12 mouse cellular contexts compared by ENCODE assay signal in the genomic region with DNA sequence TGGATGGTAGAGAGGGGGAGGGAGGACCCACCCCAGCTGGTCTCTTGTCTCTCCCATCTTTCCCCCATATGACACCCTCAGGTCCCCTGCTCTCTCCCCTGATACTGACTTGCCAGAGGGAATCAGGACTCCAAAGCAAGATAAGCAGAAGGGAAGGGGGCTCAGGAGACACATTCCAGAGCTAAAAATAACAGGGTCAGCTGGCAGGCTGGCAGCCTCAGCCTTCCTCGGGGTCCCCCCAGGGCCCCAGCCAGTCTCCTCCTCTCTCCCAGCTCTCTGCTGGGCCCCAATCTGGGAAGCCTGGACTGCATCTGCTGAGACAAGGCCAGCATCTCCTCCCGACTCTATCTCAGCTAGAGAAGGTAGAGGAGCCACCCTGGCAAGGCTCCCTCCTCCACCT.
DNase-seq lines count a peak whose midpoint lies in the region; ATAC-seq and TF ChIP-seq lines count a peak whose summit lies in the region.
"Had no signal": no experiment of that assay in that cellular context is flagged by ENCODE, and none has a peak within 500 bp of the region (broad histone marks: within the 10 kb centered on the region; RNA-seq: fewer than 3 reads in every experiment).

No protein-coding gene starts in this region.

- H3K9ac ChIP-seq in intestine, postnatal 0 days (ENCODE audit: low read depth, low read length): no peak overlapping the region
- no peak overlapping the region for H3K9ac ChIP-seq in intestine, embryonic 15.5 days
- 0 out of 2 replicates have a peak overlapping the region, but pooled peaks have one; percentile 31 for H3K9ac ChIP-seq in forebrain, embryonic 13.5 days
- 0 out of 2 replicates have a peak overlapping the region, but pooled peaks have one; percentile 3 for H3K9ac ChIP-seq in hindbrain, postnatal 0 days (replicated peaks; ENCODE audit: low read length)
- H3K9ac ChIP-seq: limb, embryonic 15.5 days had no signal

- no peak overlapping the region for H3K4me3 ChIP-seq in intestine, postnatal 0 days (ENCODE audit: low read depth, low read length)
- H3K4me3 ChIP-seq in intestine, embryonic 15.5 days (replicated peaks): no peak overlapping the region
- H3K4me3 ChIP-seq in forebrain, embryonic 13.5 days: no peak overlapping the region
- H3K4me3 ChIP-seq in hindbrain, postnatal 0 days (ENCODE audit: low read length): no peak overlapping the region
- H3K4me3 ChIP-seq: erythroblast, embryonic 14.5 days; limb, embryonic 15.5 days had no signal

- no peak overlapping the region for H3K4me2 ChIP-seq in intestine, postnatal 0 days (replicated peaks; ENCODE audit: low read depth)
- H3K4me2 ChIP-seq in intestine, embryonic 15.5 days (replicated peaks): no peak overlapping the region
- H3K4me2 ChIP-seq in forebrain, embryonic 13.5 days: no peak overlapping the region
- no peak overlapping the region for H3K4me2 ChIP-seq in hindbrain, postnatal 0 days (ENCODE audit: low read depth, low read length)
- H3K4me2 ChIP-seq: limb, embryonic 15.5 days had no signal

- no peak for TF ChIP-seq CTCF in intestine, postnatal 0 days (IDR thresholded peaks at IDR 0.05; ENCODE audit: low read depth)
- no peak for TF ChIP-seq CTCF in hindbrain, postnatal 0 days (IDR thresholded peaks at IDR 0.05; ENCODE audit: low read depth)

- DNase-seq in cerebellum, adult 11-12 months: peak; percentile 47
- DNase-seq in cerebellum, adult 8-10 months: no peak
- DNase-seq in hindbrain, postnatal 0 days (ENCODE audit: low spot score): no peak
- DNase-seq in gastrocnemius, adult 18-20 months (ENCODE audit: low spot score): no peak
- no peak for DNase-seq in frontal cortex, postnatal 25 days (ENCODE audit: low spot score in 2 of 2)
- DNase-seq: right cerebral cortex, adult 18-20 months had no signal

- 50% methylated on average over 2 of the region's 2 CpGs for WGBS in intestine, postnatal 0 days
- 11% methylated on average over 2 of the region's 2 CpGs for WGBS in intestine, embryonic 15.5 days
- 28% methylated on average over 2 of the region's 2 CpGs for WGBS in forebrain, embryonic 13.5 days
- WGBS in hindbrain, postnatal 0 days: 44% methylated on average over 2 of the region's 2 CpGs

- H3K36me3 ChIP-seq in intestine, postnatal 0 days (ENCODE audit: control insufficient read depth, insufficient read depth): no peaks in the 10 kb centered on the region
- no peaks in the 10 kb centered on the region for H3K36me3 ChIP-seq in intestine, embryonic 15.5 days
- H3K36me3 ChIP-seq in forebrain, embryonic 13.5 days (ENCODE audit: poor library complexity, severe bottlenecking): no peaks in the 10 kb centered on the region
- no peaks in the 10 kb centered on the region for H3K36me3 ChIP-seq in hindbrain, postnatal 0 days (ENCODE audit: insufficient read depth, low read length)
- H3K36me3 ChIP-seq: G1E; limb, embryonic 15.5 days had no signal

- H3K27me3 ChIP-seq in intestine, postnatal 0 days (replicated peaks; ENCODE audit: control insufficient read depth, insufficient read depth, low read length): no peaks in the 10 kb centered on the region
- no peaks in the 10 kb centered on the region for H3K27me3 ChIP-seq in intestine, embryonic 15.5 days (replicated peaks)
- no peaks in the 10 kb centered on the region for H3K27me3 ChIP-seq in forebrain, embryonic 13.5 days
- H3K27me3 ChIP-seq in hindbrain, postnatal 0 days (ENCODE audit: insufficient read depth, low read length): no peaks in the 10 kb centered on the region
- H3K27me3 ChIP-seq: limb, embryonic 15.5 days had no signal

- no peak overlapping the region for H3K27ac ChIP-seq in intestine, postnatal 0 days (ENCODE audit: low read depth, low read length)
- H3K27ac ChIP-seq in intestine, embryonic 15.5 days: no peak overlapping the region
- H3K27ac ChIP-seq in forebrain, embryonic 13.5 days: peak overlapping the region; percentile 97
- peak overlapping the region; percentile 79; the same call in 1 of the 2 replicates for H3K27ac ChIP-seq in hindbrain, postnatal 0 days

- H3K9me3 ChIP-seq in intestine, postnatal 0 days (ENCODE audit: control insufficient read depth): no peaks in the 10 kb centered on the region
- H3K9me3 ChIP-seq in intestine, embryonic 15.5 days: no peaks in the 10 kb centered on the region
- no peaks in the 10 kb centered on the region for H3K9me3 ChIP-seq in forebrain, embryonic 13.5 days (replicated peaks)
- no peaks in the 10 kb centered on the region for H3K9me3 ChIP-seq in hindbrain, postnatal 0 days (ENCODE audit: low read length)
- H3K9me3 ChIP-seq: G1E; limb, embryonic 15.5 days had no signal

- ATAC-seq in intestine, postnatal 0 days: 0 out of 2 replicates have a peak, but pooled peaks have one; percentile 6
- ATAC-seq in intestine, embryonic 15.5 days: no peak
- ATAC-seq in forebrain, embryonic 13.5 days: no peak
- ATAC-seq in hindbrain, postnatal 0 days: no peak

- H3K4me1 ChIP-seq in intestine, postnatal 0 days (replicated peaks; ENCODE audit: control insufficient read depth, insufficient read depth, low read length): no peaks in the 10 kb centered on the region
- H3K4me1 ChIP-seq in intestine, embryonic 15.5 days (replicated peaks): peaks cover 18% of the 10 kb centered on the region
- peaks cover 70% of the 10 kb centered on the region for H3K4me1 ChIP-seq in forebrain, embryonic 13.5 days
- peaks cover 33% of the 10 kb centered on the region for H3K4me1 ChIP-seq in hindbrain, postnatal 0 days (ENCODE audit: insufficient read depth, low read length)

Comparison
In these comparisons a context has a peak if more than half of its experiments do, and no peak if none do; other contexts are left out.
1. H3K27ac ChIP-seq: peak in forebrain, embryonic 13.5 days (single experiment) and hindbrain, postnatal 0 days (single experiment); none in intestine, postnatal 0 days (single experiment) and intestine, embryonic 15.5 days (single experiment).
2. H3K9ac ChIP-seq: peak in forebrain, embryonic 13.5 days (single experiment) and hindbrain, postnatal 0 days (single experiment); none in intestine, postnatal 0 days (single experiment) and intestine, embryonic 15.5 days (single experiment).